Mouse (Mus musculus) ES-E14 (cell line): ENCODE data around the gene 1700001F09Rik. TPM values are rescaled to one million over a fixed set of nuclear protein-coding genes. Genes with fewer than 3 reads are reported as not detected.
"Not testable (repeated sequence)": the region's sequence is repeated elsewhere in the genome, so short reads cannot be mapped to it uniquely, and the experiment has no call there.

Experiments used
- DNase-seq: peaks from one replicate; pipeline ENCODE4 v3.0.0-alpha.2; 2013; ENCODE audit warnings: low read depth, low spot score
- H3K27ac ChIP-seq: 2 replicates; pipeline ENCODE4 v1.5.1; 2012; ENCODE audit warnings: low read depth, mild to moderate bottlenecking, low read length, moderate library complexity, mixed read lengths; ENCODE audit not compliant: poor library complexity, insufficient read depth, severe bottlenecking
- H3K36me3 ChIP-seq: 2 replicates; pipeline ENCODE4 v1.6.1; 2012; ENCODE audit warnings: mild to moderate bottlenecking, low read length, moderate library complexity, mixed read lengths; ENCODE audit not compliant: control insufficient read depth, poor library complexity, insufficient read depth, severe bottlenecking
- H3K4me1 ChIP-seq, 2 experiments: fragments of 150-350 bp in 1 of 2; sonication (generic) in 1 of 2; 2 replicates each; pipeline ENCODE4 v1.6.1; 2012; ENCODE audit warnings: low read length in 2 of 2, mild to moderate bottlenecking in 1 of 2, mixed read lengths in 1 of 2; ENCODE audit not compliant: control insufficient read depth in 2 of 2, insufficient read depth in 2 of 2, poor library complexity in 1 of 2
- H3K4me3 ChIP-seq, 2 experiments: fragments of 150-350 bp in 1 of 2; sonication (generic) in 1 of 2; 2 replicates each; pipeline ENCODE4 v1.5.1; 2012; ENCODE audit warnings: low read length in 2 of 2, low read depth in 1 of 2, mild to moderate bottlenecking in 1 of 2, mixed read lengths in 1 of 2; ENCODE audit not compliant: insufficient read depth in 1 of 2, poor library complexity in 1 of 2, severe bottlenecking in 1 of 2
- H3K9ac ChIP-seq: 2 replicates; pipeline ENCODE4 v1.6.1; 2012; ENCODE audit warnings: low read depth, mild to moderate bottlenecking, low read length, mixed read lengths; ENCODE audit not compliant: poor library complexity, insufficient read depth, severe bottlenecking
- H3K9me3 ChIP-seq: fragments of 150-350 bp; sonication (generic); 2 replicates; pipeline ENCODE4 v1.6.1; 2012; ENCODE audit warnings: low read depth, mild to moderate bottlenecking, low read length; ENCODE audit not compliant: control insufficient read depth, insufficient read depth
- in situ Hi-C, 2 experiments: fragments of 600-800 bp; cut with MboI; formaldehyde crosslinking; loops; one replicate each; pipeline ENCODE4 v1.15.1; 2025; ENCODE audit warnings: low sequenced_read_pairs in 2 of 2, inconsistent platforms in 1 of 2; ENCODE audit not compliant: unreplicated experiment in 2 of 2
- total RNA-seq: library from RNA; depleted of rRNA; stranded (reverse); fragments of 300-350 nt; gene quantifications from 2 replicates; pipeline ENCODE4 v1.2.3, GENCODE M21; 2012; rRNA removed

1700001F09Rik gene
- total RNA-seq, 1 experiment: not detected

DNA sequence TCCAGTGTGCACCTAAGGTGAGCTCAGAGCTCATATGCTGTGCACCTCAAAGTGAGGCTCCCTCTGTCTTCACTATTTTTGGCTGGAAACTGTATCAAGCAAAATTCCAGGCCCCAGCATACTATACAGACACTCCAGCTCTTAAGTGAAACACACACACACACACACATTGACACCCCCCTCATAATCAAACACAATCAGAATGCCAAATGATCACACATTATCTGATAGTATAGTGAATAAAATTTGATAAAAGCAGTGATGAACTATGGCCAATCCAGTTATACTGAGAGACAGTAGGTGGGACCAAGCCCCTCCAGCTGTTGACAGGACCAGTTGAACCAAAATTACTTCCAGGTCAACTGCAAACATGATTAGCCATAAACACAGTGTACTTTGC, 28.1 kb downstream of the 1700001F09Rik start:
- H3K4me3 ChIP-seq, DNase-seq, H3K9ac ChIP-seq, H3K27ac ChIP-seq, H3K4me1 ChIP-seq, H3K36me3 ChIP-seq, in situ Hi-C loops, H3K9me3 ChIP-seq: not testable (repeated sequence)

- H3K36me3 ChIP-seq, DNase-seq, H3K9me3 ChIP-seq, H3K27ac ChIP-seq, in situ Hi-C loops, H3K9ac ChIP-seq, H3K4me1 ChIP-seq, H3K4me3 ChIP-seq: not testable (repeated sequence)
Measured at GRCm38 (mm10) chr14:43293503-43293902, 54.1 kb downstream of the 1700001F09Rik start, which contains the start of gene Gm8127. Gm8127 (minus strand) TSS chr14:43293832.

Other genes with a start within 250 kb of the 1700001F09Rik start
- gene Gm8104, start 247.2 kb downstream of the 1700001F09Rik start, total RNA-seq: 0.09 TPM in 1 of 2 replicates, not detected in the other
- gene Gm7233, start 167.9 kb downstream of the 1700001F09Rik start, total RNA-seq: not detected in 2 replicates
- not detected in 2 replicates for gene Gm8122, start 112.5 kb downstream of the 1700001F09Rik start, total RNA-seq
- gene Gm8126, start 89.2 kb downstream of the 1700001F09Rik start, total RNA-seq: not detected in 2 replicates
- 1.2 and 2.2 TPM in 2 replicates for gene Gm9732, start 72.8 kb downstream of the 1700001F09Rik start, total RNA-seq
- gene Gm8127, start 54.0 kb downstream of the 1700001F09Rik start, total RNA-seq: not detected in 2 replicates
- not detected in 2 replicates for gene Gm8138, start 68.5 kb upstream of the 1700001F09Rik start, total RNA-seq
- not detected in 2 replicates for gene Gm5799, start 195.8 kb upstream of the 1700001F09Rik start, total RNA-seq
- gene Gm17654, start 231.3 kb upstream of the 1700001F09Rik start, total RNA-seq: not detected in 2 replicates